Mouse (Mus musculus) CH12.LX (cell line): ENCODE results near the gene Trappc10. TPM values are rescaled to one million over a fixed set of nuclear protein-coding genes. Genes with fewer than 3 reads are reported as not detected.

Experiments
- DNase-seq: peaks from one replicate; pipeline ENCODE4 v3.0.0-alpha.2; 2013; ENCODE audit errors: extremely low read depth
- H3K27ac ChIP-seq: 2 replicates; pipeline ENCODE4 v1.5.1; 2012; ENCODE audit warnings: low read depth, mild to moderate bottlenecking, control low read depth, moderate library complexity; ENCODE audit not compliant: insufficient read depth
- H3K27me3 ChIP-seq: replicated peaks from 2 replicates; pipeline ENCODE3; 2012; ENCODE audit warnings: inconsistent platforms
- H3K36me3 ChIP-seq, 2 experiments: replicated peaks in 1 of 2; 2 replicates each; pipeline versions ENCODE3 to v1.6.1; 2012; ENCODE audit warnings: inconsistent platforms in 1 of 2, low read length in 1 of 2, mild to moderate bottlenecking in 1 of 2, mixed read lengths in 1 of 2, moderate library complexity in 1 of 2; ENCODE audit not compliant: control insufficient read depth in 1 of 2, insufficient read depth in 1 of 2
- H3K4me1 ChIP-seq, 2 experiments: 2 replicates each; pipeline ENCODE4 v1.6.1; 2012; ENCODE audit warnings: inconsistent platforms in 1 of 2, moderate library complexity in 1 of 2; ENCODE audit not compliant: insufficient read depth in 2 of 2, control insufficient read depth in 1 of 2
- H3K4me2 ChIP-seq: 2 replicates; pipeline ENCODE4 v1.6.1; 2012; ENCODE audit warnings: low read depth, mild to moderate bottlenecking, control low read depth; ENCODE audit not compliant: poor library complexity, insufficient read depth, severe bottlenecking
- H3K4me3 ChIP-seq, 3 experiments: fragments of 150-350 bp in 1 of 3; sonication (generic) in 1 of 3; replicated peaks in 1 of 3; 2 replicates each; pipeline versions ENCODE3 to v1.5.1; 2011 to 2012; ENCODE audit warnings: low read depth in 2 of 3, low read length in 2 of 3, mild to moderate bottlenecking in 2 of 3, moderate library complexity in 2 of 3, control low read depth in 1 of 3, improper control_type of control experiment in 1 of 3, inconsistent platforms in 1 of 3, mixed read lengths in 1 of 3; ENCODE audit not compliant: poor library complexity in 1 of 3
- H3K79me2 ChIP-seq: replicated peaks from 2 replicates; pipeline ENCODE4 v1.6.1; 2012; ENCODE audit warnings: mild to moderate bottlenecking, moderate library complexity; ENCODE audit not compliant: control insufficient read depth, poor library complexity, insufficient read depth, severe bottlenecking; ENCODE audit errors: extremely low read depth
- H3K9ac ChIP-seq: 2 replicates; pipeline ENCODE4 v1.6.1; 2012; ENCODE audit warnings: low read depth, mild to moderate bottlenecking, control low read depth, moderate library complexity; ENCODE audit not compliant: insufficient read depth
- H3K9me3 ChIP-seq: replicated peaks from 2 replicates; pipeline ENCODE3; 2012; ENCODE audit warnings: low read length, inconsistent platforms, mixed read lengths
- CTCF ChIP-seq, 2 experiments: IDR thresholded peaks in 1 of 2; conservative IDR thresholded peaks in 1 of 2; 2 replicates each; pipeline ENCODE4 v1.5.1; 2011 to 2012; ENCODE audit warnings: low read depth in 2 of 2, low read length in 2 of 2, improper control_type of control experiment in 1 of 2, inconsistent platforms in 1 of 2, mild to moderate bottlenecking in 1 of 2, moderate library complexity in 1 of 2
- EP300 ChIP-seq: IDR thresholded peaks from 2 replicates; pipeline ENCODE4 v1.6.1; 2011; ENCODE audit warnings: low read length, improper control_type of control experiment
- ETS1 ChIP-seq: conservative IDR thresholded peaks from 2 replicates; pipeline ENCODE4 v1.6.1; 2012; ENCODE audit warnings: low read depth, mild to moderate bottlenecking, inconsistent platforms, low read length, improper control_type of control experiment, moderate library complexity
- GABPA ChIP-seq: IDR thresholded peaks from 2 replicates; pipeline ENCODE4 v1.6.1; 2012; ENCODE audit warnings: low read depth, low read length, improper control_type of control experiment, inconsistent platforms; ENCODE audit not compliant: insufficient replicate concordance
- JUN ChIP-seq: IDR thresholded peaks from 2 replicates; pipeline ENCODE4 v1.6.1; 2011; ENCODE audit warnings: low read depth, mild to moderate bottlenecking, low read length, improper control_type of control experiment, moderate library complexity; ENCODE audit not compliant: insufficient read depth
- MAFK ChIP-seq: IDR thresholded peaks from 2 replicates; pipeline ENCODE4 v1.6.1; 2011; ENCODE audit warnings: low read length, improper control_type of control experiment; ENCODE audit not compliant: insufficient replicate concordance
- MAZ ChIP-seq: IDR thresholded peaks from 2 replicates; pipeline ENCODE4 v1.6.1; 2012; ENCODE audit warnings: low read depth, mild to moderate bottlenecking, inconsistent platforms, low read length, improper control_type of control experiment, moderate library complexity
- MEF2A ChIP-seq: IDR thresholded peaks from 2 replicates; pipeline ENCODE4 v1.6.1; 2014; ENCODE audit warnings: low read depth, mild to moderate bottlenecking, inconsistent platforms, low read length, improper control_type of control experiment, borderline replicate concordance
- MXI1 ChIP-seq: IDR thresholded peaks from 2 replicates; pipeline ENCODE4 v1.6.1; 2011; ENCODE audit warnings: mild to moderate bottlenecking, low read depth, low read length, improper control_type of control experiment
- RCOR1 ChIP-seq: conservative IDR thresholded peaks from 2 replicates; pipeline ENCODE4 v1.6.1; 2012; ENCODE audit warnings: low read depth, mild to moderate bottlenecking, inconsistent platforms, low read length, improper control_type of control experiment
- SIN3A ChIP-seq: IDR thresholded peaks from 2 replicates; pipeline ENCODE4 v1.6.1; 2012; ENCODE audit warnings: low read length, improper control_type of control experiment, inconsistent platforms
- TBP ChIP-seq: conservative IDR thresholded peaks from 2 replicates; pipeline ENCODE4 v1.6.1; 2011; ENCODE audit warnings: low read depth, low read length, improper control_type of control experiment
- UBTF ChIP-seq: IDR thresholded peaks from 2 replicates; pipeline ENCODE4 v1.6.1; 2012; ENCODE audit warnings: low read depth, mild to moderate bottlenecking, inconsistent platforms, low read length, improper control_type of control experiment, moderate library complexity
- USF1 ChIP-seq: IDR thresholded peaks from 2 replicates; pipeline ENCODE4 v1.6.1; 2014; ENCODE audit warnings: low read depth, mild to moderate bottlenecking, inconsistent platforms, low read length, improper control_type of control experiment
- ZMIZ1 ChIP-seq: IDR thresholded peaks from 2 replicates; pipeline ENCODE4 v1.6.1; 2012; ENCODE audit warnings: low read depth, mild to moderate bottlenecking, inconsistent platforms, low read length, improper control_type of control experiment
- dilution Hi-C: fragments of 300-500 bp; cut with MboI; formaldehyde crosslinking; loops from 2 replicates; pipeline ENCODE4 v1.14.3; 2020; ENCODE audit warnings: low sequenced_read_pairs; ENCODE audit not compliant: extremely low pct_unique_long_range_greater_than_20kb, extremely low pct_ligation_motif_present
- in situ Hi-C: fragments of 300-500 bp; cut with MboI; formaldehyde crosslinking; loops from 3 replicates; pipeline ENCODE4 v1.14.3; 2019; ENCODE audit warnings: low sequenced_read_pairs, low pct_ligation_motif_present, low pct_unique_long_range_greater_than_20kb, mixed read lengths
- polyA plus RNA-seq: library from polyadenylated mRNA; unstranded; fragments of >175 nt; gene quantifications from 2 replicates; pipeline ENCODE4 v1.2.1, GENCODE M21; 2012; ENCODE audit warnings: low read depth; ENCODE audit not compliant: insufficient read length
- total RNA-seq, 2 experiments: library from RNA; depleted of rRNA; stranded (reverse); fragments of 300-350 nt in 1 of 2; fragments of >200 nt in 1 of 2; gene quantifications; 2 replicates each; pipeline ENCODE4 v1.2.3; 2012 to 2014

Gene Trappc10
- total and polyA plus RNA-seq, 3 experiments, result 22.1 to 26.7 (median 26.5) TPM

DNA sequence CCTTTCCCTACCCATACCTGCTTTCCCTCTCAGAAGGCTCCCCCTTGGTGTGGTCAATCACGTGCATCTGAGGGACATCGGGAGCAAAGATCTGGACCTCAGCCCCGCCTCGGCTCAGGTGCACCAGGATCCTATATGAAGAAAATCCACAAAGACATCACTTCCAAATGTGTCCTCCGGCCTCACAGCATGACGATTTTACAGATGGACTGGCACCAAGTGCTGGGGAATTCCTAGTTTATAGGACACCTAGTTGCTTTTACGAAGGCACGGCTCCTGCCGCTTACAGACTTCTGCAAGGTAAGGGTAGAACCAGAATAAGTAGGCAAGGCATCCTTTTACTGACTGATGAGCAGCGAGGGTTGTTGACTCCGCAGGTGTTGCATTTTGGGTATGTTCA lies 75.6 kb downstream of the Trappc10 start:
- H3K79me2 ChIP-seq, result no peaks in the 10 kb centered on the region
- TF ChIP-seq GABPA (no peak), ZMIZ1 (no peak), MXI1 (no peak), EP300 (no peak), CTCF (conservative IDR thresholded peaks at IDR 0.05 in 1 of 2, IDR thresholded peaks at IDR 0.05 in 1 of 2; ENCODE audit: low read depth in 2 of 2, low read length in 2 of 2) (no peak), USF1 (no peak)
- dilution Hi-C loops, result no loop called here
- no peaks in the 10 kb centered on the region for H3K27me3 ChIP-seq
- peak overlapping the region; percentile 77 to 88 (median 85) for H3K4me3 ChIP-seq
- in situ Hi-C loops, result loop anchor here (5.0 kb wide), 1 partner anchor 136 kb away; no protein-coding TSS in a partner anchor
- H3K4me1 ChIP-seq, result peaks cover 17 to 26% of the 10 kb centered on the region in 2 experiments
- no peak for DNase-seq
- H3K36me3 ChIP-seq, result peaks cover 63 to 80% of the 10 kb centered on the region in 2 experiments
- H3K27ac ChIP-seq, result no peak overlapping the region
- H3K4me2 ChIP-seq, result peak overlapping the region; percentile 63
- H3K9ac ChIP-seq, result peak overlapping the region; percentile 53
- no peaks in the 10 kb centered on the region for H3K9me3 ChIP-seq

DNA sequence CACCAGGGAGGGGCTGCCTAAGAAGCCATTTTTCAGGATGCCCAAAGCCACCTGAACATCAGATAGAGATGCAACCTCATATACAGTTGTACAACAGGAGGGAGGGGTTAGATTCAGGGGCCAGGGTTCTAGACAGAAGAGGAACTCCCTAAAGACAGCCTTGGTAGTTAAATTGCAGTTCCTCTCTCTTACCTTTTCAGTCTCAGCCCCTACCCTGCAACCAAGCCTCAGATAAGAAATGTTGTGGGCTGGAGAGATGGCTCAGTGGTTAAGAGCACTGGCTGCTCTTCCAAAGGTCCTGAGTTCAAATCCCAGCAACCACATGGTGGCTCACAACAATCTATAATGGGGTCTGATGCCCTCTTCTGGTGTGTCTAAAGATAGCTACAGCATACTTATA lies 76.7 kb downstream of the Trappc10 start:
- no peak for DNase-seq
- Histone ChIP-seq H3K27ac (no peak overlapping the region), H3K4me2 (no peak overlapping the region), H3K27me3 (no peaks in the 10 kb centered on the region), H3K79me2 (no peaks in the 10 kb centered on the region), H3K4me1 (peaks cover 17 to 26% of the 10 kb centered on the region in 2 experiments), H3K4me3 (no peak overlapping the region), H3K36me3 (peaks cover 63 to 80% of the 10 kb centered on the region in 2 experiments), H3K9me3 (no peaks in the 10 kb centered on the region), H3K9ac (no peak overlapping the region)
- dilution Hi-C loops, result no loop called here
- TF ChIP-seq MEF2A (no peak), JUN (no peak), TBP (no peak)
- in situ Hi-C loops, result loop anchor here (5.0 kb wide), 1 partner anchor 135 kb away; no protein-coding TSS in a partner anchor

DNA sequence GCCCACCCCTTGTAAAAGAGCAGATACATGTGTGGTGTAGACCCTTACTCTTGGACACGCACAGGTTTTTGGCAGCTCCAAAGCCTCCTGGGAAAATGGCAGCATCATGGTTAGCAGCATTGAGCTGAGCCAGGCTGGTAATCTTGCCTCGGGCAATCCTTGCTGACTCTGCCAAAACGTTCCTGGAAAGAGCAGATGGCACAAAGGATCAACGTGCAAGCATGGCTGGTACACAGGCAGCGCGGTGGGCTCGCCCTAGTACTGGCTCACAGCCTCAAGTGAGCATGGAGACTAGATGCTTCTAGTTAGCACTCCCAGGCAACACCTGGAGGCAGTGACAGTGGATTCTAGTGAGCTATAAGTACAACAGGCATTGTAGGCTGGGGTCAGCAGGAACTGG lies 77.1 kb downstream of the Trappc10 start:
- no peak overlapping the region for H3K27ac ChIP-seq
- no peaks in the 10 kb centered on the region for H3K79me2 ChIP-seq
- H3K9ac ChIP-seq, result no peak overlapping the region
- no peaks in the 10 kb centered on the region for H3K9me3 ChIP-seq
- dilution Hi-C loops, result no loop called here
- H3K27me3 ChIP-seq, result no peaks in the 10 kb centered on the region
- H3K36me3 ChIP-seq, result peaks cover 63 to 80% of the 10 kb centered on the region in 2 experiments
- no peak overlapping the region for H3K4me2 ChIP-seq
- no peak for DNase-seq
- H3K4me1 ChIP-seq, result peaks cover 17 to 26% of the 10 kb centered on the region in 2 experiments
- no peak overlapping the region for H3K4me3 ChIP-seq
- TF ChIP-seq RCOR1 (no peak), GABPA (no peak), ETS1 (no peak), ZMIZ1 (no peak), MAFK (no peak), MAZ (no peak), UBTF (no peak), SIN3A (no peak), JUN (no peak)
- in situ Hi-C loops, result loop anchor here (5.0 kb wide), 1 partner anchor 135 kb away; no protein-coding TSS in a partner anchor
